Mouse (Mus musculus): Measurements from ENCODE around the gene Ticam1.

DNA sequence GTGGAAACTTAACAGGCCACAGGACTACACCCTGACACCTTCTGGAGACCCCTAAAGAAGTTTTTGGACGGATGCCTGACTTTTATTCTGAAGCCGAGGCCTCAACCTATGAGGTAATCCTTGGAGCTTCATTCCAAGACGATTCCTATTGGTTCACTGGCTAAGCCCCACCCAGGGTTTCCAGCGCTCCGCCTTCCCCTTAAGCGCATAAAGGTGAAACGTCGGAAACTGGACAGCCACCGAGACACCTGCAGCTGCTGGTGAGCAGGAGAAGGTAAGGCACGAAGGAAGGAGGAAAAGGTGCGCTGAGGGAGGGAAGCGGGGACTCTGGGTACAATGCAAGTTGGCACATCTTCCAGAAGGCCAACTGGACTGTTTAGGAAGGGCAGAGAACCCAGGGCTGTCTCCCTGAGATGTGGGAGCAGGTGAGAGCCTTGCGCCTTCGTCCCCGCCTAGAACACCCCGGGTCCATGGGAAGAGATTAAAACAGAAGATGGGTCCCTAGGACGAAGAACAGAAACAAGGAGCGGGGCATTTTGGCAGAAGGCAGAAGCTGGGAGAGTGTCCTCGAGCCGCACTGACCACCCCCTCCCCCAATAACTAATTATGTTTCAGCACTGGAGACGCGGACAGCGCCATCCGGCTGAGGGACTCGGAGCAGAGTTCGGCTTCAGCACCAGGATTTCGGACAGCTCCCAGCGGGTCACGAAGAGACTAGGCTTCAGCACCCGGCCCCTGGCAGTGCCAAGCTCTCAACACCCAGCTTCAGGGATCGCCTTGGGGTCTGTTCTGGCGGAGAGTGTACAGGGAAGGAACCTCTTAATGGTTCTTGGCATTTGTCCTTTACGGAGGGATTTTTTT is 34.8 kb downstream of the Ticam1 start:
- no peak for TF ChIP-seq CTCF (IDR thresholded peaks at IDR 0.05; ENCODE audit: low read depth, low read length)
- TF ChIP-seq POLR2A (IDR thresholded peaks at IDR 0.05; ENCODE audit: insufficient read depth, low read length): no peak

All from ES-Bruce4 (cell line).